Mouse (Mus musculus): ENCODE results near the gene Gm815.

Gm815 gene

GRCm38 (mm10) chr19:26885616-26886015 lies at the start of gene Gm815:
TSS of gene Gm815 (plus strand) at chr19:26885881.
- DNase-seq (ENCODE audit: low read depth, low spot score) = no peak

DNA sequence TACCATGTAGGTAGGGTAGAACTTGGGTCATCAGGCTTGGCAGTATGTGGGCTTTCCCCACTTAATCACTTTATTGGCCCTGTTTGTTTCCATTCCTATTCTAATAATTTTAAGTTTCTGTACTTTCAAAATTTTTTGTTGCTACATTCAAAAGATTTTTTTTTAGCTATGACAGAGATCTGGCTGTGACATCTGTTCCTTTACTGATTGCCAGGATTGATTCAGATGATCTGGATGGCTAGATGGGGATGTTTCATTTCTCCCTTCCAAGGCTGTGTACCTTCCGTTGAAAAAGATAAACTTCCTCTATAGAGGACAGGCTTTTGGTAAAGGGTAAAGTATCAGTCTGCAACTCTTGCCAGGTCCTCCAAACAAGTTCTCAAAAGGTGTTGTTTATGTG lies 48.1 kb upstream of the Gm815 start:
- no peak for DNase-seq (ENCODE audit: low read depth, low spot score)

GRCm38 (mm10) chr19:26843896-26844295 lies 41.8 kb upstream of the Gm815 start:
- no peak for DNase-seq (ENCODE audit: low read depth, low spot score)

DNA sequence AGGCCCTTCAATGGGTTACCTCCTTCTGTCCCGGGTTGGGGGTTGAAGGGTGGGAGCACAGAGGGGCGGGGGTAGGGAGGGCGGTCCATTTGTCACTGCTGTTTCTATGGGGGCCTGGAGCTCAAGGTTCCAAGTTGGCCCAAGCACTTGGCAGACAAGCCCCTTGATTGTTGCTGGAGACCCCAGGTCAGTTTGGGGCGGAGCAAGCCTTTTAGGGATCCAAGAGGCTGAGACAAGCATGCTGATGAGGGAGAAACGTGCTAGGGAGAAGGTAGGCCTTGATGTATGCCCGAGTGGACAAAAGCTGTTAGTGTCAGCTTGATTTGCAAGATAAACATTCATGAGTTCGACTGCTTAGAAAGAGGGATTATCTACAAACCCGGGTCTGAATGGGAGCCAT lies 40.9 kb upstream of the Gm815 start:
- DNase-seq (ENCODE audit: low read depth, low spot score) = no peak

DNA sequence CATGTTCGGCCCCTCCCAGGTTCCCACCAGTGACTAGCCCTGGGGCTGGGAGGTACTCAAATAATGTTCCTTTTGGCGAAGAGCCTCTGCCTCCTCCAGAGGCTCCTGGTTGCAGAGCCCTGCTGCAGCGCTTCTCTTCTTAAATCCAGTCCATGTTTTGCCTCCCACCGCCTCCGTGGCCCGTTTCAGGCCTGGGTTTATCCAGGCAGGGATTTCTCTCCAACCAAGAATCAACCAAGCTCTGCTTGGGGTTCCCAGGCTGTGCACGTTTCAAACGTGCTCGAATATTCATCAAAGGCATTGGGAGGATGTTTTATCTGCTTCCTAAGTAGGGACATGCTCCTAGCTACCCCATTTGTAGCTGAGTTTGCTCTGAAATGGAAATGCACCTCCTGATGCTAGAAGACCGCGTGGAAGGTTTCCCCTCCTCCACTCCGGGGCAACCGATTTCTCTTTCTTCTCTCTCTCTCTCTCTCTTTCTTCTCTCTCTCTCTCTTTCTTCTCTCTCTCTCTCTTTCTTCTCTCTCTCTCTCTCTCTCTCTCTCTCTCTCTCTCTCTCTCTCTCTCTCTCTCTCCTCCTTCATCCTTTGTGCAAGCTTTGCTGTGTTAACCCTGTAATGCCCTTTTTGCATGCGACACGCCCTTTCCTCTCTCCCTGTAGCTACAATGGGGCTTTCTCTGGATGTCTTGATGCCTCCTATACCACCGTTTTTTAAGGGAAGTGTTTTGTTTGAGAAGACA lies 40.2 kb upstream of the Gm815 start:
- peak; percentile 97 for DNase-seq (ENCODE audit: low read depth, low spot score)

DNA sequence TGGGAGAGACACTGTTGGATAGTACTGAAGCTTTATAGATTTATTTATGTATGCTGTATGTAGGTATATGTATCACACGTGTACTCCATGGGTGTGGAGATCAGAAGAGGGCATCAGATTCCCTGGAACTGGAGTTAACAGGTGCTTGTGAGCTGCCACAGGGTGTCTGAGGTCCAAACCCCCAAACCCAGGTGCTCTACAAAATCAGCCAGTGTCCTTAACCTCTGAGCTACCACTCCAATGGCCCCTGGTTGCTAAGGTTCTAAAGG lies 39.7 kb upstream of the Gm815 start:
- DNase-seq (ENCODE audit: low read depth, low spot score) = no peak

- no peak for DNase-seq (ENCODE audit: low read depth, low spot score)
Measured at GRCm38 (mm10) chr19:26851017-26851782, 34.5 kb upstream of the Gm815 start.

- DNase-seq (ENCODE audit: low read depth, low spot score) = no peak
Measured at GRCm38 (mm10) chr19:26852325-26852900, 33.3 kb upstream of the Gm815 start.

- no peak for DNase-seq (ENCODE audit: low read depth, low spot score)
Measured at GRCm38 (mm10) chr19:26853701-26854282, 31.9 kb upstream of the Gm815 start.

DNA sequence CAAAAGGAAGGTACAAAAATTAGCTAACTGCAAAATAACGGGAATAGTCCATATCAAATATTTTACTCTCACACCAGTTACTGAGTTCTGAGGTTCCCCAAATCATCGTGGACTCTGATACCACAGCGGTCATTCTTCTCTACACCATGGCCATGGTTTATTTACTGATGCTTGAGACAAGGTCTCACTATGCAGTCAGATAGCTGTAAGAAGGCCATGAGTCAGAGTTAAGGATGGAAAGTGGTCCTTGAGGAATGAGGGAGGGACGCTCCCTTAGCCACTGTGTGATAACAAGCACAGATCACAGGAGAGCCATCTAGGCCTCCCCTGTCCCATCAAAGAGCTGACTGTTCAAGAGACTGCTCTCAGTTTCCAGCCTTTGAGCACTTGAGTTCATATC lies 31.0 kb upstream of the Gm815 start:
- DNase-seq (ENCODE audit: low read depth, low spot score) = no peak

DNA sequence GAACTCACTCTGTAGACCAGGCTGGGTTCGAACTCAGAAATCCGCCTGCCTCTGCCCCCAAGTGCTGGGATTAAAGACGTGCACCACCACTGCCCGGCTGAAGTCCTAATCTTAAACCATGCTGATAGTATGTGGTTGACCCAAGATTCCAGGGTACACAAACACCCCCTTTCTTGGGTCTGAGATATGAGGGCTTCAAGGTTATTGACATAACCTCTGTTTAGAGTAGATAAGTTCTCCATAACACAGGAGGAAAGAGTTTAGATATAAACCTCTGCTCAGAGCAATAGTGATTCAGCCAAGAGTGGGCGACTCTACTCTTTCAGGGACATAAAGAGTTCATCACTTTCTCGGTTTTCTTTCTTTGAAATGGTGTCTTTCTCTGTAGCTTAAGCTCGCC lies 30.5 kb upstream of the Gm815 start:
- DNase-seq (ENCODE audit: low read depth, low spot score) = no peak

DNA sequence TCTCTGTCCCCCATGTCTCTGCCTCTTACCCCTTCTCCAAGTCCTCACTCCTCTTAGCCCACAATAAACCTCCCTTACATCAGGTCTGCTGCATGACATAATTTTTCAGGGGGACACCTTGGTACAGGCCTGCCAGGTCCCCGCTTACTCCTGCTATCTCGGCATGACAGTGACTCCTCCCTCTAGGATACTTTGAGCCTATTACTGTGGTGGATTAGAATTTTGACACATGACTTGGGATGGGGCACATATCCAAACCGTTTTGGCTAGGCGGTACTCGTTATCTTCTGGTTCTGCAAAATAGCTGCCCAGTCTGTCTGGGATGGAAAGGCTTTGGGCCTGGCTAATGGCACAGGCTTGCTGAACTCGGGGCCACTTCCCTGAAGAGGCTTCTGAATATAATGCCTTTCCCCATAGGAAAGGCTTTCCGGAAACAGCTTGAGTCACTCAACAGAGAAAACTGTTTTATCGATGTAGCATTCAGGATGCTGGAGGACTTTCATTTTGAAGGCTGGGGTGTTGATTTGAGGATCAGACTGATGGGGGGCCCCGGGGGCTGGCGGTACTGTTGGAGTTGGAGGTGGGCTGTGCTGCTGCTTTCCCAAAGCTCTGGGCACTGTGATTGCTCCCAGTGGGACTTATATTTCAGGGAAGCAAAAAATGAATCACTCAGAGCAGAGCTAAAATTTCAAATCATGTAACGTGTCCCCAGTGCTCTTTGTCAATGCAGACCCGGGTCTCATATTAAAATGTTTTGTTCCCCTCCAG lies 27.1 kb upstream of the Gm815 start:
- no peak for DNase-seq (ENCODE audit: low read depth, low spot score)

DNA sequence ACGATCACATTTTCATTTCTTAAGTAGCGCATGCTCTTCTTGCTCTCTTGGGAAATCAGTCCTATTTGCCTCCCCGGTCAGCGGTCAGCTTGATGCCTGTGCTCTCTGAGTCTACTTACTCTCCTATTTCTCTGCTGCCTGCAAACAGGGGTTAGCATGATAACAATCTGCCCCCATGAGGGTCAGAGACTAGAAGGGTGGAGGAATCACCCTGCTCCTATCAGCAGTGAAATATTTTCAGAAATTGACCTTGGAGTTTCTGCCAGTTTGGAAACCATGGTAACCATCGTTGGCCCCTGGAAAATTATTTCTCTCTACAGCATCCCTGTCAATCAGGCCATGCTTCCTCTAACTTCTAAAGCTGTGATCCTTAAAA lies 26.5 kb upstream of the Gm815 start:
- DNase-seq (ENCODE audit: low read depth, low spot score) = no peak

GRCm38 (mm10) chr19:26863662-26864061 lies 22.0 kb upstream of the Gm815 start:
- DNase-seq (ENCODE audit: low read depth, low spot score) = no peak

DNA sequence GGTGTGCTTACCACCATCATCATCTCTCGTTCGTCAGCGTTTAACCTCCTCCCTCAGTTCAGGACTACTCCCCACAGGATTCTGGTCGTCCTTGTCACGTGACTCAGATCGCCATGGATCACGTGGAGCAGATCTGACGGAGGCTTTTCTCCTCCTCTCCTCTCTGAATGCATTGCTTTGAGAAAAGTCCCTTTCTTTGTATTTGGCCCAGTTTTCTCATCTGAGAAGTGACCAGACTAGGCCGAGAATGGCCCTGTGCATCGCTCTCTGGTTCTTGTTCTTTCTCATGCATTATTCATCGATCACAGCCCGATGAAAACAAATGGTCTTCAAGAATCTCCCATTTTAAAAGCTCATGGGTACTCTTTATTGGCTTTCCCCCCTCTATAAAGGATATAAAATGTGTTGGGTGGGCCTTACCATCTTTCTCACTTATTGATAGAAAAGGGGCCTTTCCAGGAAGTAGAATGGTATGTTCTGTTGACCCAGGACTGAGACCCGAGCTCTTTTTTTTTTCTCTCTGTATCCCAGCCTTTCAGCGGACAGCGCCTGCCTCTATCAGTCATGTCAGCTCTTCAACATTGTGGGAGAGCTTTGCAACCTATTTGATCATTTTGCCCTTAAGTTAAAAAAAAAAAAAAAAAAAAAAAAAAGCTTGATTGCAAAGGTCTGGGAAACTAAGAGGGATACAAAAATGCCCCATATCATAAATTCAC lies 20.5 kb upstream of the Gm815 start:
- DNase-seq (ENCODE audit: low read depth, low spot score) = no peak

GRCm38 (mm10) chr19:26865736-26866135 lies 19.9 kb upstream of the Gm815 start:
- no peak for DNase-seq (ENCODE audit: low read depth, low spot score)

DNA sequence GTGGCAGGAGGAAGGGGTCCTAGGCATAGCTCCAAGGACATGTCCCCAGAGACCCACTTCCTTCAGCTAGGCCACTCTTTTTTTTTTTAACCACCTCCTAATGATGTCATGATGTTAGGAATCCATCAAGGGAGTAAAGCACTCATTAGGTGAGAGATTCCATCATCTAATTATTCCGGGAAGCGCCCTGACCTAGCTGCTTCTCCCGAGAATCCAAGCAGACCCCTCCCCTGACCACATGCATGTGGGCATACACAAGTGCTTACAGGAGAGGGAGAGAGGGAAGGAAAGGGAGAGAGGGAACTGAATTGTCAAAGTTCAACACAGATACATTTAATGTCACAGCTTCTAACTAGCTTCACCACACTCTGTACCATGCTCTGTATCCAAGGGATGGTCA lies 16.1 kb upstream of the Gm815 start:
- no peak for DNase-seq (ENCODE audit: low read depth, low spot score)

DNA sequence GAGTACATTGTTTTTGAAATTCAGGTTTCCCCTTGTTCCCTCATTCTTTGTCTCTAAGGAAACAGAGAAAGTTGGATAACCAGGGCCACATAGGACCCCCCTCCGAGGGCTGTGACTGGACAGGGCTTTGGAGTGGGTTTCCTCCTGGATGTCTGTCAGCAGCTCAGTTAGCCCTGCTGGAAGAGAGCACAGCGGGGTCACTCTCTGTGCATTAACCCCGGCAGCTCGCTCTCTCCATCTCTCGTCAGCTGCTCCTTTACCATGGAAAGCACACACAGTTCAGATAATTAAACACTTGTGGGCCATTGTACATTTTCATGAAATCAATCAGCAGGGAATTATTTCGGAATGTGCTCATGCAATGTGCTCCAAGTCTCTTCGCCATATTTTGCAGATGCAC lies 15.4 kb upstream of the Gm815 start:
- no peak for DNase-seq (ENCODE audit: low read depth, low spot score)

DNA sequence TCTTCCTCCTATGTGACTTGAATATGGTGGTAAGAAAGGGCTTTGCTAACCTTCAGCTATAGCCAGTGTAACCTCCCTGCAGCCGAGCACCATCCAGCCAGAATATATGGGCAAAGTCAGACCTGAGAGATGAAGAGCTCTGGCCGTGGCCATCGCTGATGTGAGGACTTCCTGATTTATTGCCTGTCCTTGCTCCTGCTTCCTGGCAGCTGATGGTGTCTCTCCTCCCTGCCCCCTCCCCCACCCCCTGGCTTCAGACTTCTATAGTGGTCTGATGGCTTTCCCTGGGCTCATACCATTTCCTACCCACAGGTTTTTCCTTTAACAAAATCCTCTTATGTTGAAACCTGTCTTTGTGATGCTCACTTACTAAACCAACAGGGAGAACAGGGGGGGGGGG lies 14.6 kb upstream of the Gm815 start:
- DNase-seq (ENCODE audit: low read depth, low spot score) = no peak

DNA sequence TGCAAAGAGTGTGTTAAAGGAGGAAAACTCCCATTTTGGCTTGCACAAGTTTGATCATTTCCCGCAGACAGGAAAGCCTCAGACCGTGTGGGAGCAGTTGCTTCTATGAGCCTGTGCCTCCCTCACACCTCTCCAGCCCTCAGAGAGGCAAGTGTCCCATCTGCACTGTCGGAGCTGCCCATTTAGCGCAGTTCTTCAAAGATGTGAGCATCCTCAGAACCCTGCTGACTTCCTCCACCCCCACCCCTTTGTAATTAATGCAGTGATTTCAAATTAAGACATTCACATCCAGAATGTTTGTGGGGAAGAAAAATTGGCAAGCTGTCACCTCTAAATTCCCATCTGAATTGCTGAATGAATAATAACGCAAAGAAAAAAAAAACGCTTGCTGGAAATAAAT lies 12.8 kb upstream of the Gm815 start:
- peak; percentile 45 for DNase-seq (ENCODE audit: low read depth, low spot score)

DNA sequence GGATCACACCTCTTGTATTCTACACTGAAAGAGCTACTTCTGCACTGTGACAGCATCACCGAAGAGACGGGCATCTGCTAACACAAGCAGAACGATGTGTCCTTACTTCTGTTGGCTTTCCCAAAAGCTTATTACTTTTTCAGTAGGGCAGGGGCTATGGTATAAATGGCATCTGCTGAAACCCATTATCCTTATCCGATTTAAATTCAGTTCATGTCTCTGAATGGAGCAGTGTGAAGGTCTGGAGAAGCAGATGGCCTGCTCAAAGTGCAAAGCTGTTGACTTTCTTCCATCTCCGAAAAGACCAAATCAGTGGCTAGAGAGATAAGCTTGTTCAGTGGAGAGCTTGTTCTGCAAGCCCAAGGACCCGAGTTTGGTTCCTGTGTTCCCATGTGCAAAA lies 10.1 kb upstream of the Gm815 start:
- no peak for DNase-seq (ENCODE audit: low read depth, low spot score)
